Mouse (Mus musculus) forebrain, embryonic 15.5 days (tissue): ENCODE measurements around the gene Galnt15. TPM values are rescaled to one million over a fixed set of nuclear protein-coding genes. Genes with fewer than 3 reads are reported as not detected.

Experiments used
- ATAC-seq: fragments of 200-750 bp; cut with Nextera tagmentation; replicated peaks from 2 replicates; pipeline ENCODE4 v1.8.0; 2017; ENCODE audit warnings: mild to moderate bottlenecking, moderate TSS enrichment, moderate library complexity
- H3K27ac ChIP-seq: fragments of 300-500 bp; sonication (generic); replicated peaks from 2 replicates; pipeline ENCODE4 v1.5.1; 2015; ENCODE audit warnings: mild to moderate bottlenecking, inconsistent platforms
- H3K27me3 ChIP-seq: fragments of 300-500 bp; sonication (generic); 2 replicates; pipeline ENCODE4 v1.6.1; 2015; ENCODE audit warnings: inconsistent platforms
- H3K36me3 ChIP-seq: fragments of 300-500 bp; sonication (generic); 2 replicates; pipeline ENCODE4 v1.6.1; 2015; ENCODE audit warnings: mild to moderate bottlenecking, inconsistent platforms
- H3K4me1 ChIP-seq: fragments of 300-500 bp; sonication (generic); 2 replicates; pipeline ENCODE4 v1.6.1; 2015; ENCODE audit warnings: inconsistent platforms
- H3K4me2 ChIP-seq: fragments of 300-500 bp; sonication (generic); replicated peaks from 2 replicates; pipeline ENCODE4 v1.6.1; 2015; ENCODE audit warnings: mild to moderate bottlenecking, inconsistent platforms
- H3K4me3 ChIP-seq: fragments of 300-500 bp; sonication (generic); 2 replicates; pipeline ENCODE4 v1.5.1; 2015; ENCODE audit warnings: mild to moderate bottlenecking, inconsistent platforms
- H3K9ac ChIP-seq: fragments of 300-500 bp; sonication (generic); replicated peaks from 2 replicates; pipeline ENCODE4 v1.6.1; 2015; ENCODE audit warnings: mild to moderate bottlenecking, inconsistent platforms
- H3K9me3 ChIP-seq: fragments of 300-500 bp; sonication (generic); 2 replicates; pipeline ENCODE4 v1.6.1; 2016; ENCODE audit warnings: inconsistent platforms
- WGBS: fragments of 180-500 bp; shearing (Covaris S2); methylation state at CpG from one replicate; pipeline ENCODE4 v1.1.7; 2015; ENCODE audit warnings: mixed read lengths; 5-methylcytosine and 5-hydroxymethylcytosine counted together
- polyA plus RNA-seq: library from polyadenylated mRNA; unstranded; fragments of >200 nt; fragmentation: Nextera tagmentation; extraction: Ambion mirVana; gene quantifications from 2 replicates; pipeline ENCODE4 v1.2.1, GENCODE M21; 2015

Gene Galnt15
- polyA plus RNA-seq, 1 experiment from 2014 or later: 0.47 TPM

DNA sequence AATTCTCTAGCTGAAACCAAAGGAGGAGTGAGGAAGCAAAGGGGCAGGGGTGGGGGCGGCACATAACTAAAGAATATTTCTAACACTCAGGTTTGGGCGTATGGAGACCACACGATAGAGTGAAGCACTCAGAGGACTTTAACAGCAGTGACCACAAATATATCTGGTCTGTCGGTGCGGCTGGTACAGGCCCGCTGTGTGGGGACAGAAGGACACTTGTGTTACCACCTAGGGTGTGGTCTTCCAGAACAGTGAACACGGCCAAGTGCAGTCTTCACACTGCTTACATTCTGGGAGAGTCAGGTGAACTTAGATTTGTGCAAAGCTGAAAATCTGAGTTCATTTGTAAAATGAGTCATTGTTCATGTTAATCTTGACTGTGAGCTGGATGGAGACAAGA lies 68.9 kb downstream of the Galnt15 start:
- Histone ChIP-seq H3K9ac (no peak overlapping the region), H3K27me3 (no peaks in the 10 kb centered on the region), H3K4me1 (no peaks in the 10 kb centered on the region), H3K4me2 (no peak overlapping the region), H3K9me3 (no peaks in the 10 kb centered on the region), H3K27ac (no peak overlapping the region), H3K36me3 (peaks cover 56% of the 10 kb centered on the region), H3K4me3 (no peak overlapping the region)
- ATAC-seq: no peak
- 94% methylated on average over 7 of the region's 7 CpGs for WGBS

DNA sequence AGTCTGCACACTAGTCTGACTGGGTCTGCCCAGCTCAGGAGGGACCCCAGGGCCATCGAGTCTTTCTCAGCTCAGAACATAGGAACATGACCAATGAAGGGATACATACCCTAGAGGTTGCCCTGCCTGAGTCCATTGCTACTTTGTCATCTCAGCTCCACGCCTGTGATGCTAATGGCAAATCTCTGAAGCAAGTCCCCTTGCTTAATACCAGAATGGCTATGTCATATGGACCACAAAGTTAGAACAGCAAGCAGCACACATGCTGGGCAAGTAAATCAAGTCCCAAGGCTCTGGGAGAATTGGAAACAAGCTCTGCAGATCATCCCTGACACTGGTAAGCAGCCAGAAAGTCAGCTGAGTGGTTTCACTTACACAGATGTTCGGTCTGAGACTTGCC lies 70.2 kb downstream of the Galnt15 start:
- WGBS: 91% methylated on average over 3 of the region's 3 CpGs
- H3K4me1 ChIP-seq: no peaks in the 10 kb centered on the region
- H3K36me3 ChIP-seq: peaks cover 51% of the 10 kb centered on the region
- H3K9ac ChIP-seq: no peak overlapping the region
- no peak overlapping the region for H3K4me3 ChIP-seq
- H3K9me3 ChIP-seq: no peaks in the 10 kb centered on the region
- ATAC-seq: no peak
- no peak overlapping the region for H3K4me2 ChIP-seq
- H3K27ac ChIP-seq: no peak overlapping the region
- no peaks in the 10 kb centered on the region for H3K27me3 ChIP-seq

DNA sequence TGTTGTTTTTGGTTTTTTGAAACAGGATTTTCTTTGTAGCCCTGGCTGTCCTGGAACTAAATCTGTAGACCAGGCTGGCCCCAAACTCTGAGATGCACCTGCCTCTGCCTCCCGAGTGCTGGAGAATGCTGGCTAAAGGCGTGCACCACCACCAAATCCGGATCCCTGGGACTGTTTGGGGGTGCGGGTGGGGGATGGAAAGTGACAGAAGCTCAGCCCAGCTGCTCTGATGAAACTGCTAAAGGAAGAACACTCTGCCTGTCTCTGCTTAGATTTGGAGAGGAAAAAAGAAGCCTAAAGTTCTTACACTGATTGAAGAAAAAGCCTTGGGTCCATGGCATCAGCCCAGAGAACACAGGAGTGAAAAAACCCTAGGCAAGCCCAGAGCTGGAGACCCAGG lies 74.8 kb downstream of the Galnt15 start:
- Histone ChIP-seq H3K4me2 (no peak overlapping the region), H3K4me1 (no peaks in the 10 kb centered on the region), H3K9ac (no peak overlapping the region), H3K9me3 (no peaks in the 10 kb centered on the region), H3K27ac (no peak overlapping the region), H3K27me3 (no peaks in the 10 kb centered on the region), H3K4me3 (no peak overlapping the region), H3K36me3 (peaks cover 25% of the 10 kb centered on the region)
- ATAC-seq: no peak
- 86% methylated on average over 4 of the region's 4 CpGs for WGBS

DNA sequence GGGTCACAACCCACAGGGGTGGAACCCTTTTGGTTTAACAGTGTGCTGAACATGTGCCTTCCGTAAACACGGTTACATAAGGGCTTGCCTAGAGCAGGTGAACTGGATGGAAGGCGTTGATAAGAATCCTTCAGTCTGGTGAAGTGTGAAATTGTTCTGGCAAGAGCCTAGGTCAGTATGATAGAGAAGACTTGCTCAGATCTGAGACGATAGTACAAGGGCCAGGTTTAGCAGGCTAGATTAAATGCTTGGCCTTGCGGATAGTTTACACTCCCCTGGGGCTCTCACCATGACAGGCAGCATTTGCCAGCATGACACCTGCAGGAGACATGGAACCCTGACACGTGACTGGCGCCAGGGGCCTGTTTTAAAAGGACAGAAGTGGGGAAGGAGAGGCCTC lies 76.9 kb downstream of the Galnt15 start:
- no peak for ATAC-seq
- WGBS: 64% methylated on average over 7 of the region's 7 CpGs
- Histone ChIP-seq H3K36me3 (0 out of 2 replicates have a peak, but pooled peaks cover 5% of the 10 kb centered on the region), H3K9me3 (no peaks in the 10 kb centered on the region), H3K27ac (no peak overlapping the region), H3K4me1 (no peaks in the 10 kb centered on the region), H3K4me3 (no peak overlapping the region), H3K9ac (no peak overlapping the region), H3K4me2 (no peak overlapping the region), H3K27me3 (no peaks in the 10 kb centered on the region)

DNA sequence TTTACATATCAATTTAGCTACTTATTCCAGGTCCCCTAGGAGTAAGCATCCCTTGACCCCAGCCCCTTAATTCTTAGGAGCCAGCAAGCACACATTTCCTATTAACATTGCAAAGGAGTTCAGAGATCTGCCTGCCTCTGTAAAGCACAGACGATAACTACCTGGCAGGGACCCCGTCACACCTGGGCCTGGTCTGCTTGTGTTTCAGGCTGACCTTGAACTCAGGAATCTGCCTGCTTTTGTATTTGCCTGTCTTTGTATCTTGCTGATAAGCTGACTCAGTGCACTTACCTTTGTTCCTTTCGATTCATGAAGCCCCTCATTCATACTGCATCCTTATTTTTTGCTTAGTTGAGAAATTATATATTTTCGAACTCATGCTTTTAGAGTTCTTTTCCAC lies 78.1 kb downstream of the Galnt15 start:
- Histone ChIP-seq H3K4me3 (no peak overlapping the region), H3K27me3 (no peaks in the 10 kb centered on the region), H3K4me2 (no peak overlapping the region), H3K36me3 (0 out of 2 replicates have a peak, but pooled peaks cover 5% of the 10 kb centered on the region), H3K27ac (no peak overlapping the region), H3K4me1 (no peaks in the 10 kb centered on the region), H3K9me3 (no peaks in the 10 kb centered on the region), H3K9ac (no peak overlapping the region)
- 90% methylated on average over 4 of the region's 4 CpGs for WGBS
- no peak for ATAC-seq

Other genes with a start within 250 kb of the Galnt15 start
- gene Ankrd28, start 198.3 kb upstream of the Galnt15 start, polyA plus RNA-seq: 11.6 and 12.3 TPM in 2 replicates
- gene Oxnad1, start 56.4 kb downstream of the Galnt15 start, polyA plus RNA-seq: 20.5 and 23.6 TPM in 2 replicates
- gene Dph3, start 56.7 kb downstream of the Galnt15 start, polyA plus RNA-seq: 74.6 and 76.6 TPM in 2 replicates
- gene Msmb, start 113.0 kb downstream of the Galnt15 start, polyA plus RNA-seq: not detected in 2 replicates
- 103 and 112 TPM in 2 replicates for gene Ncoa4, start 130.9 kb downstream of the Galnt15 start, polyA plus RNA-seq
- gene Timm23, start 172.9 kb downstream of the Galnt15 start, polyA plus RNA-seq: 221 and 228 TPM in 2 replicates
- 39.8 and 41.7 TPM in 2 replicates for gene Parg, start 173.0 kb downstream of the Galnt15 start, polyA plus RNA-seq